Mouse (Mus musculus) embryonic facial prominence, embryonic 14.5 days (tissue): Measurements from ENCODE around the gene Ttc30a1. TPM values are rescaled to one million over a fixed set of nuclear protein-coding genes. Genes with fewer than 3 reads are reported as not detected.
"Not testable (repeated sequence)": the region's sequence is repeated elsewhere in the genome, so short reads cannot be mapped to it uniquely, and the experiment has no call there.

Experiments
- ATAC-seq: fragments of 200-750 bp; cut with Nextera tagmentation; 2 replicates; pipeline ENCODE4 v1.8.0; 2017; ENCODE audit warnings: low read depth, moderate number of reproducible peaks, moderate TSS enrichment
- DNase-seq: peaks from one replicate; pipeline ENCODE4 v3.0.0-alpha.2; 2015; ENCODE audit warnings: low spot score
- H3K27ac ChIP-seq: fragments of 300-500 bp; sonication (generic); replicated peaks from 2 replicates; pipeline ENCODE4 v1.5.1; 2014; ENCODE audit warnings: low read depth, mild to moderate bottlenecking, low read length, moderate library complexity
- H3K27me3 ChIP-seq: fragments of 300-500 bp; sonication (generic); replicated peaks from 2 replicates; pipeline ENCODE4 v1.6.1; 2014; ENCODE audit warnings: low read length; ENCODE audit not compliant: control insufficient read depth, insufficient read depth
- H3K36me3 ChIP-seq: fragments of 300-500 bp; sonication (generic); 2 replicates; pipeline ENCODE4 v1.6.1; 2014; ENCODE audit warnings: low read length, mixed read lengths; ENCODE audit not compliant: control insufficient read depth, insufficient read depth
- H3K4me1 ChIP-seq: fragments of 300-500 bp; sonication (generic); 2 replicates; pipeline ENCODE4 v1.6.1; 2014; ENCODE audit warnings: antibody characterized with exemption, low read length; ENCODE audit not compliant: control insufficient read depth, insufficient read depth
- H3K4me2 ChIP-seq: fragments of 300-500 bp; sonication (generic); 2 replicates; pipeline ENCODE4 v1.6.1; 2014; ENCODE audit warnings: low read depth, mild to moderate bottlenecking, low read length, moderate library complexity, mixed read lengths
- H3K4me3 ChIP-seq: fragments of 300-500 bp; sonication (generic); 2 replicates; pipeline ENCODE4 v1.5.1; 2014; ENCODE audit warnings: low read depth, mild to moderate bottlenecking, low read length
- H3K9ac ChIP-seq: fragments of 300-500 bp; sonication (generic); 2 replicates; pipeline ENCODE4 v1.6.1; 2014; ENCODE audit warnings: low read depth, mild to moderate bottlenecking, low read length, moderate library complexity, mixed read lengths
- H3K9me3 ChIP-seq: fragments of 300-500 bp; sonication (generic); 2 replicates; pipeline ENCODE4 v1.6.1; 2016; ENCODE audit warnings: low read length; ENCODE audit not compliant: control insufficient read depth
- WGBS: fragments of 180-500 bp; shearing (Covaris S2); extraction: QIAGEN DNeasy Blood & Tissue Kit; methylation state at CpG from one replicate; pipeline ENCODE4 v1.1.7; 2014; 5-methylcytosine and 5-hydroxymethylcytosine counted together
- polyA plus RNA-seq: library from polyadenylated mRNA; unstranded; fragments of >200 nt; fragmentation: Nextera tagmentation; extraction: Ambion mirVana; gene quantifications from 2 replicates; pipeline ENCODE4 v1.2.1, GENCODE M21; 2014

The Ttc30a1 gene
- polyA plus RNA-seq, 1 experiment from 2014 or later, result 7.4 TPM

DNA sequence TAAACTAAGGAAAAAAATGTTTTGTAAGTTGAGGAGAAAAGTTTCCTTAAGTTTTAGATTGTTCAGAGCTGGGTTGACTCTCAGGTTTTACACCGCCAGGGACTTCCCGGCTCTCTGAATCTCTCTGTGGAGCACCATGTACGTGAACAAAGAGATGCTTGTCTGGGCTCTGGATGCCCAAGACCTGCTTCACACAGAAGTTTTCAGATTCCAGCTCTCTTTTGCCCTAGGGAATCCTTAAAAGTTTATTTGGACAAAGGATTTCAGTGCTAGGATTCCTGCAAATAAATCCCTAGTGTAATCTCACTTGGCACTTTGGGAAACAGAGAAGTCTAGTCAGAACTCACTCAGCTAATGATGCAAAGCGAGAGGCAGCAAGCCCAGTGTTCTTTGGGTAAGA lies 7.9 kb upstream of the Ttc30a1 start:
- no peak overlapping the region for H3K4me3 ChIP-seq
- ATAC-seq (no peak), DNase-seq (peak; percentile 39)
- peak overlapping the region; percentile 62; the same call in 1 of the 2 replicates for H3K27ac ChIP-seq
- no peaks in the 10 kb centered on the region for H3K27me3 ChIP-seq
- H3K9me3 ChIP-seq, result no peaks in the 10 kb centered on the region
- H3K4me2 ChIP-seq, result no peak overlapping the region
- H3K9ac ChIP-seq, result no peak overlapping the region
- H3K36me3 ChIP-seq, result no peaks in the 10 kb centered on the region
- H3K4me1 ChIP-seq, result peaks cover 33% of the 10 kb centered on the region
- 33% methylated on average over 4 of the region's 4 CpGs for WGBS

DNA sequence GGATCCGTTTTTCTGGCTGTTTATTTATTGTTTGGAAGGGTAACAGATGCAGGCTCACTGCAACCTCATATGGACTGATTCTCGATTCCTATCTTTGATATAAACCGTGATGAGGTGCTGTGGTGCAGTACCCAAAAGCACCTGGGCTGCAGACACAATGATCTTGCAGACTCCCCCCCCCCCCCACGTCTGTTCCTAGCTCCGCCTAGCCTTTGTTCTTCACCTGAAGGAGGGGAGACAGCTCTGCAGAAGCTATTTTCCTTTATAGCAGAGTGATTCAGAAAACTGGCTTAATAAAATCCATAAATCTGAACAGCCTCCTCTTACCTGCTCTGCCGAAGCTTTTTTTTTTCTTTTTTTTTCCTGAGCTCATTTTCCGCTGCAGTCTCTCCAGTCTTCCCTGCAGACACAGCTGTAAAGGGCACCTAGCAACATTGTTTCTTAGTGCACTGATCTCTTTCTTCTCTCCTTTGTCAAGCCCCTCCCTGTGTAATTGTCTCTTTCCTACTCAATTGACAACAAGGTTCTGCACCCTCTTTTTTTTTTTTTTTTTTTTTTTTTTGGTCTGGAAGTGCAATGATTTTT lies 7.1 kb upstream of the Ttc30a1 start:
- DNase-seq, result no peak
- H3K36me3 ChIP-seq, result no peaks in the 10 kb centered on the region
- peak overlapping the region; percentile 62 for H3K27ac ChIP-seq
- peaks cover 33% of the 10 kb centered on the region for H3K4me1 ChIP-seq
- H3K9ac ChIP-seq, result no peak overlapping the region
- no peak overlapping the region for H3K4me3 ChIP-seq
- no peaks in the 10 kb centered on the region for H3K27me3 ChIP-seq
- 23% methylated on average over 7 of the region's 7 CpGs for WGBS
- peak overlapping the region; percentile 21; the same call in 1 of the 2 replicates for H3K4me2 ChIP-seq
- no peaks in the 10 kb centered on the region for H3K9me3 ChIP-seq
- 0 out of 2 replicates have a peak, but pooled peaks have one; percentile 21 for ATAC-seq

DNA sequence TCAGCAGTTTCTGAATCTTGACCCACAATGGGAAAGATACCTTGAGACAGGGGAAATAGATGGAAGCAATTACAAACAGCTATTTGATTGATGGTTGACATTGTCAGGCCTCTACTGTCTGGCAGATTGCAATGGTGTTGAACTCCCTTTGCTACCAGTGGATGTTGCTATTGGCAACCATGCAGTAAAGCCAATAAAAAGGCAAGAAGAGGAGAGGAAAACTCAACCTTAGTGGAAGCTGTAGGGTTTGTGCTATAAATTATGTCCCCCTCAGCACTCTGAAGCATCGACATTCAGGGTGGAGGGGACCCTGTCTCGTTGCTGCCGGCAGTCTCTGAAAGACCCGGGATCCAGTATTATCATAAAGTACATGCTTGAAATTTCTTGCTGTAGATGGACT lies 6.6 kb upstream of the Ttc30a1 start:
- Histone ChIP-seq H3K9me3 (no peaks in the 10 kb centered on the region), H3K9ac (no peak overlapping the region), H3K36me3 (no peaks in the 10 kb centered on the region), H3K4me2 (peak overlapping the region; percentile 21; the same call in 1 of the 2 replicates), H3K4me1 (peaks cover 33% of the 10 kb centered on the region), H3K27ac (0 out of 2 replicates have a peak overlapping the region, but pooled peaks have one; percentile 62), H3K4me3 (no peak overlapping the region), H3K27me3 (no peaks in the 10 kb centered on the region)
- 53% methylated on average over 4 of the region's 4 CpGs for WGBS
- ATAC-seq, result no peak
- no peak for DNase-seq

DNA sequence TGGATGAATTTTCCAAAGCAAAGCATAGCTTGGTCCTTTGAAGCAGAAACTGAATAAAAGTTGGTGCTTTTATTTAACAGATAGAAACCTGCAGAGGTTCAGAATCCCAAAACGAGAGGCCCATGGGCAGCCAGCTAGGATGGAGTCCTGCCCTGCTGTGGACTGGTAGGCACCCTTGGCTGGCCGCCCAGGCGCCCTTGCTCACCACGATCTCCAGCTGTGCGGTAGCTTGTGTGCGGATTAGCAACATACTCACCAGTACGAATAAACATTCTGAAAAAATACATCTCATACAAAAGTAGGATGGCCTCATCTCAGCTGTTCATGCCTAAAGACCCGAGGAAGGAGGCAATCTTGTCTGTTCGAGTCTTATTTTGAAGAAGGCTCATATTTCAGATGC lies 6.0 kb upstream of the Ttc30a1 start:
- no peak overlapping the region for H3K9ac ChIP-seq
- no peaks in the 10 kb centered on the region for H3K36me3 ChIP-seq
- WGBS, result 52% methylated on average over 9 of the region's 9 CpGs
- H3K27me3 ChIP-seq, result no peaks in the 10 kb centered on the region
- peak; percentile 62 for DNase-seq
- H3K4me3 ChIP-seq, result no peak overlapping the region
- no peak for ATAC-seq
- no peaks in the 10 kb centered on the region for H3K9me3 ChIP-seq
- H3K27ac ChIP-seq, result no peak overlapping the region
- no peak overlapping the region for H3K4me2 ChIP-seq
- H3K4me1 ChIP-seq, result peaks cover 33% of the 10 kb centered on the region

DNA sequence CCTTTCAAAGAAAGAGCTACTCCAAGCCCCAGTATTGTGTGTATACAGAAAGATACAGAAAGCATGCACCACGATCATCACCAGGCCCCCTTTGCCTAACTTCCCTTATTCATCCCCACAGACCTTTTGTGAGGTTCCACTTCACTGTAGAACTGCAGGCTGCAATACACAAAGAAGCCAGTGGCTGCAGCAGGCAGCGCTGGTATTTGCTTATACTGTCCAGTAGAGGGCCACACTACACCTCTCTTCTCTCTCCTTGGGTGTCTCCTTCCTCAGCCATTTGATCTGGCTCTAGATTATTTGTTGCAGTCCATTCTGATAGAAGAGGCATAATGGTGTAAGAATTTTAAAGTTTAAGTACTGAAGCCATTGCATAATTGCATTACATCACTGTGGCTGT lies 3.4 kb upstream of the Ttc30a1 start:
- H3K27me3 ChIP-seq, result no peaks in the 10 kb centered on the region
- peak; percentile 71 for ATAC-seq
- DNase-seq, result peak; percentile 91
- no peaks in the 10 kb centered on the region for H3K9me3 ChIP-seq
- WGBS, result 2% methylated on average over 2 of the region's 2 CpGs
- H3K9ac ChIP-seq, result no peak overlapping the region
- H3K4me2 ChIP-seq, result no peak overlapping the region
- peaks cover 18% of the 10 kb centered on the region; the same call in 1 of the 2 replicates for H3K4me1 ChIP-seq
- H3K4me3 ChIP-seq, result no peak overlapping the region
- H3K27ac ChIP-seq, result no peak overlapping the region
- H3K36me3 ChIP-seq, result no peaks in the 10 kb centered on the region

DNA sequence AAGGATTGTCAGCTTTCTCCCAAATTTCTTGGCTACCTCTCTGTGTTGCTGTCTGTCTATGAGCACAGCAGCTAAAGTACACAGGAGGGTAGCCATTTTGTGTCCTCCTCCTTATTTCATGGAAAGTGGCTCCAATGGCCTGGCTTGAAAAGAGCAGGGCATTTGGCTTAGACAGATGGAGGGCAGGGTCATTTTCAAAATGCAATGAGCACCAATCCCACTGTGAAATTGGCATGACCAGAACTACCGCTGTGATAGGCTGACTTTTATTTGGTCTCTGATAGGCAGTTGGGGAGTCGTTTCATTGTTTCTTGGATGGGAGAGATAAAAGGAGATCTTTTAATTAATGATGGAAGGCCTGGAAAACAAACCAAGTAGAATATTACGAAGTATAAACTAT lies 2.1 kb upstream of the Ttc30a1 start:
- Histone ChIP-seq H3K4me2 (no peak overlapping the region), H3K9me3 (no peaks in the 10 kb centered on the region), H3K27ac (no peak overlapping the region), H3K27me3 (no peaks in the 10 kb centered on the region), H3K9ac (no peak overlapping the region), H3K4me1 (peaks cover 11% of the 10 kb centered on the region; the same call in 1 of the 2 replicates), H3K36me3 (no peaks in the 10 kb centered on the region), H3K4me3 (no peak overlapping the region)
- ATAC-seq (no peak), DNase-seq (no peak)
- WGBS, result 73% methylated on average over 3 of the region's 3 CpGs

DNA sequence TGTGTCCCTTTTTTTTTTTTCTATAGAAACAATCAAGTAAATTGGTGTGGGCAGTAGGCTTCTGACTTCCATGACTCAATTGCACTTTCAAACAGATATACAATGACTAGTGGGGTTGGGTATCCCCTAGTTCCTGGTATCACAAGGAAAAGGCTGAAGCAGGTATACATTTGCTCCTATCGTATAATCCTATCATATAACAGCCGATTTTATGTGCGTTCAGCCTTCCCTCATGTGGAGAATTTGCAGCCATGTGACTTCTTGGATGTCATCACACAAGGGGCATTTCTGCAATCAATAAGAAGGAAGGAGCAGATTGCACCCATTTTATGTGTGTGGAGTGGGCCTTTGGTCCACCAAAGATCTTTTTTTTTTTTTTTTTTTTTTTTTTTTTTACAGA lies 1.3 kb upstream of the Ttc30a1 start:
- DNase-seq (no peak), ATAC-seq (no peak)
- H3K9me3 ChIP-seq, result no peaks in the 10 kb centered on the region
- H3K27ac ChIP-seq, result no peak overlapping the region
- H3K27me3 ChIP-seq, result no peaks in the 10 kb centered on the region
- no peak overlapping the region for H3K4me2 ChIP-seq
- peaks cover 5% of the 10 kb centered on the region; the same call in 1 of the 2 replicates for H3K4me1 ChIP-seq
- WGBS, result 96% methylated on average over 3 of the region's 3 CpGs
- no peak overlapping the region for H3K4me3 ChIP-seq
- no peak overlapping the region for H3K9ac ChIP-seq
- H3K36me3 ChIP-seq, result no peaks in the 10 kb centered on the region

DNA sequence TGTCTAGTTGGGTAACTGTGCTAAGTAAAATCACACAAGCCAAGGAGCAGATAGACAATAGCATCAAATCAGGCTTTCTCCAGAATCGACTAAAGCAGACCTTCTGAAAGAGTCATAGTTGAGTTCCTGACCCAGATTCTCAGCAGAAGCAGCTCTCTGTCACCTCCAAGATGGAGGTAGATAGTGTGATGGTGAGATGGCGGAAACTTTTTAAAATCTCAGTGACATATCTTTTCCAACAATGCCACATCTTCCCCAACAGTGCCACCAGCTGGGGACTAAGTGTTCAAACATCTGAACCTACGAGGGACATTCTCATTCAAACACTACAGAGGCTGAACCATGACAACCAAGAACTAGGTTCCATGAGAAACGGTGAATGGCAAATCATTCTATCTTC lies 859 bp upstream of the Ttc30a1 start:
- Histone ChIP-seq H3K4me1 (peaks cover under 1% of the 10 kb centered on the region; the same call in 1 of the 2 replicates), H3K9ac (no peak overlapping the region), H3K36me3 (no peaks in the 10 kb centered on the region), H3K4me2 (no peak overlapping the region), H3K27ac (no peak overlapping the region), H3K4me3 (no peak overlapping the region), H3K9me3 (no peaks in the 10 kb centered on the region), H3K27me3 (no peaks in the 10 kb centered on the region)
- ATAC-seq (no peak), DNase-seq (no peak)
- 96% methylated on average over 4 of the region's 4 CpGs for WGBS

DNA sequence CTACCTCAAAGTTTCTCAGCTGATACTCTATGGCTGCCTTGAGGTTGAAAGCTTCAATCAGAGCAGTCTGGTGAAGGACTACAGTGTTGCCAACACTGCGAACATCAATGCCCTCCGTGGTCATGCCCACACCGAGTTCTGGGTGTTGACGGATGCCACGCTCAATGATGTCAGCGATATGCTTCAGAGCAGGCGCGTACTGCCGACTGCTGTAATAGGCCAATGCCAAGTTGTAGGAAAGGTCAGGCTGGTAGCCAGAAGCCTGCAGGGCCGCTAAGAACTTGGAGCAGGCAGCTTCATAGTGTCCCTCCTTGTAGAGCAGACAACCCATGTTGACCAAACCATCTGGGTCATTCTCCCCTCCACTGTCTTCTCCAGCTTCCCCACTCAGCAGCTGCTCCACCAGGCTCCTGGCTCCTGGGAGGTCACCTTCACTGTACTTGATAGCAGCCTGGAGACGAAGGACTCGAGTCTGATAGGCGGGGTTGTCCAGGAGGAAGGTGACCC lies 781 bp downstream of the Ttc30a1 start:
- not testable (repeated sequence) for H3K9ac ChIP-seq, H3K4me1 ChIP-seq, H3K36me3 ChIP-seq, DNase-seq, H3K9me3 ChIP-seq, H3K27ac ChIP-seq, H3K27me3 ChIP-seq, ATAC-seq
- 95% methylated on average over 13 of the region's 13 CpGs for WGBS
- peak overlapping the region; percentile 63 for H3K4me2 ChIP-seq
- peak overlapping the region; percentile 47 for H3K4me3 ChIP-seq
